Mouse (Mus musculus): ENCODE data around the gene Fgf23. TPM values are rescaled to one million over a fixed set of nuclear protein-coding genes. Genes with fewer than 3 reads are reported as not detected.

Gene Fgf23
- total RNA-seq (2021) = under 1 TPM in 1 of 2 experiments, not detected in 1; 0.30 TPM

GRCm38 (mm10) chr6:127072817-127073216, at the start of gene Fgf23:
TSS of gene Fgf23 (plus strand) at chr6:127072902.
- DNase-seq (ENCODE audit: extremely low spot score in 1 of 2, low spot score in 1 of 2) = no peak

GRCm38 (mm10) chr6:127024836-127025235, 47.9 kb upstream of the Fgf23 start:
- DNase-seq (ENCODE audit: extremely low spot score in 1 of 2, low spot score in 1 of 2) = no peak

GRCm38 (mm10) chr6:127034760-127035159, 37.9 kb upstream of the Fgf23 start:
- DNase-seq (ENCODE audit: extremely low spot score in 1 of 2, low spot score in 1 of 2) = peak in 1 of 2 experiments; percentile 5

- DNase-seq (ENCODE audit: extremely low spot score in 1 of 2, low spot score in 1 of 2) = no peak
These were observed 27.8 kb upstream of the Fgf23 start for GRCm38 (mm10) chr6:127044909-127045308.

- DNase-seq (ENCODE audit: extremely low spot score in 1 of 2, low spot score in 1 of 2) = no peak
These were observed 21.9 kb upstream of the Fgf23 start for GRCm38 (mm10) chr6:127050847-127051246.

GRCm38 (mm10) chr6:127056990-127057588, 15.6 kb upstream of the Fgf23 start:
- no peak for DNase-seq (ENCODE audit: extremely low spot score in 1 of 2, low spot score in 1 of 2)

- no peak for DNase-seq (ENCODE audit: extremely low spot score in 1 of 2, low spot score in 1 of 2)
These were observed 12.7 kb upstream of the Fgf23 start for GRCm38 (mm10) chr6:127059975-127060374.

GRCm38 (mm10) chr6:127063915-127064314, 8.8 kb upstream of the Fgf23 start:
- no peak for DNase-seq (ENCODE audit: extremely low spot score in 1 of 2, low spot score in 1 of 2)

GRCm38 (mm10) chr6:127064815-127065214, 7.9 kb upstream of the Fgf23 start:
- DNase-seq (ENCODE audit: extremely low spot score in 1 of 2, low spot score in 1 of 2) = no peak

- peak; percentile 47 to 60 for DNase-seq (ENCODE audit: extremely low spot score in 1 of 2, low spot score in 1 of 2)
These were observed 7.4 kb downstream of the Fgf23 start for GRCm38 (mm10) chr6:127079867-127080731.

- DNase-seq (ENCODE audit: extremely low spot score in 1 of 2, low spot score in 1 of 2) = no peak
These were observed 9.1 kb downstream of the Fgf23 start for GRCm38 (mm10) chr6:127081820-127082219.

- peak in 1 of 2 experiments; percentile 52 for DNase-seq (ENCODE audit: extremely low spot score in 1 of 2, low spot score in 1 of 2)
These were observed 14.0 kb downstream of the Fgf23 start for GRCm38 (mm10) chr6:127086739-127087138.

GRCm38 (mm10) chr6:127094565-127094964, 21.9 kb downstream of the Fgf23 start:
- DNase-seq (ENCODE audit: extremely low spot score in 1 of 2, low spot score in 1 of 2) = no peak

- DNase-seq (ENCODE audit: extremely low spot score in 1 of 2, low spot score in 1 of 2) = no peak
These were observed 31.0 kb downstream of the Fgf23 start for GRCm38 (mm10) chr6:127103506-127104275.

GRCm38 (mm10) chr6:127104396-127105029, 31.8 kb downstream of the Fgf23 start:
- DNase-seq (ENCODE audit: extremely low spot score in 1 of 2, low spot score in 1 of 2) = no peak

GRCm38 (mm10) chr6:127105107-127105506, 32.4 kb downstream of the Fgf23 start:
- DNase-seq (ENCODE audit: extremely low spot score in 1 of 2, low spot score in 1 of 2) = peak in 1 of 2 experiments; percentile 60

GRCm38 (mm10) chr6:127106189-127106588, 33.5 kb downstream of the Fgf23 start:
- DNase-seq (ENCODE audit: extremely low spot score in 1 of 2, low spot score in 1 of 2) = no peak

GRCm38 (mm10) chr6:127106726-127107125, 34.0 kb downstream of the Fgf23 start:
- no peak for DNase-seq (ENCODE audit: extremely low spot score in 1 of 2, low spot score in 1 of 2)

GRCm38 (mm10) chr6:127107413-127107812, 34.7 kb downstream of the Fgf23 start:
- no peak for DNase-seq (ENCODE audit: extremely low spot score in 1 of 2, low spot score in 1 of 2)

GRCm38 (mm10) chr6:127108368-127109060, 35.8 kb downstream of the Fgf23 start:
- DNase-seq (ENCODE audit: extremely low spot score in 1 of 2, low spot score in 1 of 2) = no peak

Data from layer of hippocampus, postnatal 25 days (tissue).